Mouse (Mus musculus) lung, postnatal 10 days (tissue): Measurements from ENCODE around the gene Cyb561d2.
"Not testable (repeated sequence)": the region's sequence is repeated elsewhere in the genome, so short reads cannot be mapped to it uniquely, and the experiment has no call there.

ENCODE experiments used
- DNase-seq: peaks from one replicate; pipeline ENCODE4 v3.0.0; 2021

The Cyb561d2 gene

GRCm38 (mm10) chr9:107541474-107542351 lies at the start of gene Cyb561d2, which contains the start of gene Nprl2:
Gene Cyb561d2, minus strand, starts transcription at chr9:107542193.
Gene Nprl2, plus strand, starts transcription at chr9:107542226.
- peak; percentile 97 for DNase-seq

GRCm38 (mm10) chr9:107590773-107591060 lies 48.7 kb upstream of the Cyb561d2 start:
- DNase-seq, result no peak

DNA sequence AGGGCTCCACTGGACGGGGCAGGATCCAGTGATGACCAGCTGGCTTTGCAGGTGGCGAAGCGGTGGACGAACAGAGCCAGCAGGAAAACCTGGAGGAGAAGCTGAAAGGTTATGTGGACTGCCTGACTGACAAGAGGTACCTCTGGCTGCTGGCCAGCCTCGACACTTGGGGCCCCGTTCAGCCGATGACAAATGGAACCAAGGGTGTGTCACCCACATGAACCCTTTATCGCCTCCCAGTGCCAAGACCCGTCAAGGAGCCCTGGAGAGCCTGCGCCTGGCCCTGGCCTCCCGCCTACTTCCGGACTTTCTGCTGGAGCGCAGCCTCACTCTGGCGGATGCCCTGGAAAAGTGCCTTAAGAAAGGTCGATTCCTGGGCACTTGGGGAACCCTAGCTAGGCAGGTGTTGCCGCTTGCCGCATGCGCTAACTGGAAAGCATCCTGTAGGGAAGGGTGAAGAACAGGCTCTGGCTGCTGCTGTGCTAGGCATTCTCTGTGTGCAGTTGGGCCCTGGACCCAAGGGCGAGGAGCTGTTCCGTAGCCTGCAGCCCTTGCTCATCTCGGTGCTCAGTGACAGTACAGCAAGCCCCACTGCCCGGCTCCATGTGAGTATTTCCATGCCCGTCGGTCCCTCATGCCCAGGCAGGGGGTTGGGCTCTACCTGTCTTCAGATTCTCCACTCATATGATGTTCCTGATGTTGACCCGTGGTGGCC lies 48.2 kb upstream of the Cyb561d2 start:
- DNase-seq, result peak; percentile 81

DNA sequence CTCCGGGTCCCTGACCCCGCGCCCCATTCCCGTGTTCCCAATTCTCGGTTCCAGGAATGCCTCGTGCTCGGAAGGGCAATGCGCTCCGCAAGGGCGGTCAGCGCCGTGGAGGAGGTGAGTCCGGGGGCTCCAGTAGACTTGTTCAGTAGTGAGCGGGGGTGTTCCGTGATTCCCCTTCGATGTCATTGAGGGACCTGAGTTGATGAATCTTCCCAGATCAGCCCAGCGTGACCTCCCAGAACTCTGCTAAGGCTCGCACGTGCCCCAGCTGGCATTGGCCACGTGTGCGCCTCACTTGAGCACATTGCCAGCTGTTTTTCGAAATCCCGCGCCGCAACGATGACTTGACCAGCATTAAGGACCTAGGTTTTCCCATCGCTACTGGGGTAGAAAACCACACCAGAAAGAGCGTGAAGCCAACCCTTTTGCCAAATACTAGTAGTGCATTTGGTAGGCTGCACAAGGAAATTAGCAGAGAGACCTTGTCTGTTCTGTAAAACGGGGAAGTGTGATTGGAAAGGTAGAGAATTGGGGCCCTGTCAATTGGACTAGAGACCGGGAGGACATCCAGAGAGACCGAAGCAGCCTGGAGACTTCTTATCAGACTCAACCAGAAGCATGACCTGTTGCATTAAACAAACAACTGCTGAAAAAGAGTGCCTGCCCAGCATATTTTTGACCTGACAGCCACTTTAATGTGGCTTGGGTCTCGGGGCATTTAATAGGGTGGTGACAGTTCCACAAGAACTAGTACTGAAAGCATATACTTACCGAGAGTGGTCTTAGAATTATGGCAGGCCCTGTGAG lies 46.0 kb upstream of the Cyb561d2 start:
- DNase-seq, result peak; percentile 66

DNA sequence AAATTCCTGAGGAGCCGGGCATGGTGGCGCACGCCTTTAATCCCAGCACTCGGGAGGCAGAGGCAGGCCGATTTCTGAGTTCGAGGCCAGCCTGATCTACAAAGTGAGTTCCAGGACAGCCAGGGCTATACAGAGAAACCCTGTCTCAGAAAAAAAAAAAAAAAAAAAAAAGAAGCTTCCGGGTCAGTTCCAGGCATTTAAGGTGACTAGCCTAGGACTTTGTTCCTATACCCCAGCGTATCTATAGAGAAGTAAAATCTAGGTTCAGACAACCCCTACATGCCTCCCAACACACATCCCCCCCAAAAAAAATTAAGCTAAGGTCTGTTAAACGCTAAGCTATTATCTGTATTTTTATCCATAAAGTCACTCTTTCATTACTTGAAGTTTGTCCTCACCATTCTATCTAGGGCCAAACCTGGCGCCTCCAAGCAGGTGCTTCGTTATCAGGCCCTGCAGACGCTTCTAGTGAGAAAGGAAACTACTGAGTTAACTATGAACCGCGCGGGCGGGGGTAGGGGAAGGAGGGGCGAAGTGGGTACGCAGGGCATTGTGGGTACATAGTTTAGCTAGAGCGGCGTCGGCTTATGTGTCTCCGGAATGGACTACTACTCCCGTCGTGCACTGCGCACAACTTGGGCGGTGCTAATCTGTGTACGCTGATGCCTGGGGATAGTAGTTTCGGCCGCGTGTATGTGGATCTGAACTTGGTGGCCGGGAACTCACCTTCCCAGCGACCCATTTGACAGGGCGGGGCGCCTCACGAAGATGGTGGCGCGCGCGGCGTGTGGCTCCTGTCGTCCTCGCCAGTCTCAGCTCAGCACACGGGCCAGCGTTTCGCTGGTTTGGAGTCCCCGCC lies 45.2 kb upstream of the Cyb561d2 start, which contains the start of gene Ifrd2:
Gene Ifrd2 (plus strand): TSS at position 669 of the 859 bp plus-strand sequence.
- peak; percentile 100 for DNase-seq

- DNase-seq, result no peak
These were observed 44.5 kb upstream of the Cyb561d2 start for GRCm38 (mm10) chr9:107586504-107586903.

DNA sequence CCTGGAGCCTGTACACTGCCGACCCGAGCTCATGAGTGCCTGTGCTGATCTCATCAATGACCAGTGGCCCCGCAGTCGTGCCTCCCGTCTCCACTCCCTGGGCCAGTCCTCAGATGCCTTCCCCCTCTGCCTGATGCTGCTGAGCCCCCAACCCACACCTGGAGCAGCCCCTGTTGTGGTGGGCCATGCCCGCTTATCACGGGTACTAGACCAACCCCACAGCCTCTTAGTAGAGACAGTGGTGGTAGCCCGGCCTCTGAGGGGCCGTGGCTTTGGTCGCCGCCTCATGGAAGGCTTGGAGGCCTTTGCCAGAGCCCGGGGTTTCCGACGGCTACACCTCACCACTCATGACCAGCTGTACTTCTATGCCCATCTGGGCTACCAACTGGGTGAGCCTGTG lies 41.2 kb upstream of the Cyb561d2 start:
- no peak for DNase-seq

DNA sequence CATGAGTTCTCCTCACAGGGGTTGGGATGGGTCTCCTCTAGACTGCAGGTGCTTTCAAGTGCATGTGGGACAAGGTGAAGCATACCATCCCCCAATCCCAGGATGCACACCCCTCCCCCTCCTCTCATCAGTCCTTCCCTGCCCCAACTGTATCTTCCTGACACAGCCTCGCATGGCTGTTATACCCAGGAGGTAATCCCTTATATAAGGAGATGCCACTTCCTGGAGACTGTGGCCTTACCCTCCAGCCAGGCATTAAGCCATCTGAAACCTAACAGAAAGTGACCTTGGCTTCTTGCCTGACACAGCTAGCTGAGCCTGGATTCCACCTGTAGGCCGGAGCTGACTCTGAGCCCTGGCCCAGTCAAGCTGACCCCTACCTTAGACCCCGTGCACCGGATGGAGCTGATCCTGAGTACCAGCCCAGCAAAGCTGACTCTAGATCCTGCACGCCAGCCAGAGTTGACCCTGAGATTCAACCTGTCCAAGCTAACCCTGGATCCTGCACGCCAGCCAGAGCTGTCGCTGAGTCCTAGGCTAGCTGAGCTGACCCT lies 40.6 kb upstream of the Cyb561d2 start:
- no peak for DNase-seq

DNA sequence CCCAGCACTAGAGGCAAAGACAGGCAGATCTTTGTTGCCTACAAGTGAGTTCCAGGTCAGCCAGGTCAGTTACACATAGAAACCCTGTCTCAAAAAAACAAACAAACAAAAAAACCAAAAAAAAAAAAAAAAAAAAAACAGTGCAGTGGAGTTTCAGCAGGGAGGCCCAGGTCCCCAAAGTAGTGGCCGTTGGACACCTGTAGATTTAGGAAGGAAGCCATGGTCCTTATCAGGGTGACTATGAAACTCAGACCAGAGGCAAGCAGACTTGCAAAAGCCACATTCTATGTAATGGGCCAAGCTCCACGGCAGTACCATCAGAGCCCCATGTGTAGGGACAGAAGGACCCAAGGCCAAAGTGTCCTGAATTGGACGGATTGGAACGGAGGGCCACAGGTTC lies 39.6 kb upstream of the Cyb561d2 start:
- DNase-seq, result no peak

DNA sequence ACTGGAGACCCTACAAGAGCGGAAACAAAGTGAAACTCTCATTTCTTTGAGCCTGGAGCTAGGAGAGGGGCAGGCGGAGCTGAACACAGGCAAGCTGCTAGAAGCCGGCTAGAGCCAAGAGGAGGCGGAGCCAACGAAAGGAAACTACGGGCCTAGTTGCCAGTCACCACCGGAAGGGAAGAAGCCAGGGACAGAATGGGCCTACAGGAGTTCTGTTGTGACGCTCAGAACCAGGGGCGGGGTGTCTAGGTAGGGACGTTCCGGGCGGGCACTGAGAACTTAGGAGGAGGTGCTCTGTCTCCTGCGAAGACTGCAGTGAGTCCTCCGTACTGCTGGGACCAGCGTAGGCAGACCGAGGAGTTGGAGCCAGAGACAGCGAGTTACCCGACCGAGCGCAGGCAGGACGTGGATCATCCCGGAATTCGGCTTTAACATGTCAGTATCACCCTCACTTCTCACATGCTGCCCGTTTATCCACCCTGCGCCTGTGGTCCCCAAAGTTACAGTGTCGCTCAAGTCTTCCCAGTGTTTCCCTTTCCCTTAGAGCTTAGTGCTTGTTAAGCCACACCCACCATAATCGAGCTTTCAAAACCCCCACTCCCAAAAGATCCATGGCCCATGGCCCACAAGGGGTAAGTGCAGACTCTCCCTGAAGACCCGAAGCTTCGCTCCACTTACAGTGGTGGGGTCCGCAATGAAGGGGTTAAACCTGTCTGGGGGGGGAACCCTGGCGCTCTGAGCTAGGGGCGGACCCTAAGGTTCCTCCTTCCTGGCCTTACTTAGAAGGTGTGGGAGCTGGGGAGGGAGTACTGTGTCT lies 38.7 kb upstream of the Cyb561d2 start, which contains the start of gene Hyal3:
Gene Hyal3 (plus strand): TSS at position 318 of the 817 bp plus-strand sequence.
- peak; percentile 98 for DNase-seq

GRCm38 (mm10) chr9:107579023-107579900 lies 37.3 kb upstream of the Cyb561d2 start:
- no peak for DNase-seq

GRCm38 (mm10) chr9:107578587-107578986 lies 36.6 kb upstream of the Cyb561d2 start, which contains the start of gene Naa80:
Gene Naa80, plus strand, starts transcription at chr9:107578887.
- no peak for DNase-seq

DNA sequence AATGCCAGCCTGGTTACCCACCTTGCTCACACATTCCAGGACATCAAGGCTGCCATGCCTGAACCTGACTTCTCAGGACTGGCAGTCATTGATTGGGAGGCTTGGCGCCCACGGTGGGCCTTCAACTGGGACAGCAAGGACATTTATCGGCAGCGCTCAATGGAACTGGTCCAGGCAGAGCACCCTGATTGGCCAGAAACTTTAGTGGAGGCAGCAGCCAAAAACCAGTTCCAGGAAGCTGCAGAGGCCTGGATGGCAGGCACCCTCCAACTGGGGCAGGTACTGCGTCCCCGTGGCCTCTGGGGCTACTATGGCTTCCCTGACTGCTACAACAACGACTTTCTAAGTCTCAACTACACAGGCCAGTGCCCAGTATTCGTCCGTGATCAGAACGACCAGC lies 35.9 kb upstream of the Cyb561d2 start:
- DNase-seq, result no peak

GRCm38 (mm10) chr9:107576357-107577107 lies 34.5 kb upstream of the Cyb561d2 start, which contains the start of gene Hyal1:
Gene Hyal1, plus strand, starts transcription at chr9:107576927.
- DNase-seq, result peak; percentile 94

DNA sequence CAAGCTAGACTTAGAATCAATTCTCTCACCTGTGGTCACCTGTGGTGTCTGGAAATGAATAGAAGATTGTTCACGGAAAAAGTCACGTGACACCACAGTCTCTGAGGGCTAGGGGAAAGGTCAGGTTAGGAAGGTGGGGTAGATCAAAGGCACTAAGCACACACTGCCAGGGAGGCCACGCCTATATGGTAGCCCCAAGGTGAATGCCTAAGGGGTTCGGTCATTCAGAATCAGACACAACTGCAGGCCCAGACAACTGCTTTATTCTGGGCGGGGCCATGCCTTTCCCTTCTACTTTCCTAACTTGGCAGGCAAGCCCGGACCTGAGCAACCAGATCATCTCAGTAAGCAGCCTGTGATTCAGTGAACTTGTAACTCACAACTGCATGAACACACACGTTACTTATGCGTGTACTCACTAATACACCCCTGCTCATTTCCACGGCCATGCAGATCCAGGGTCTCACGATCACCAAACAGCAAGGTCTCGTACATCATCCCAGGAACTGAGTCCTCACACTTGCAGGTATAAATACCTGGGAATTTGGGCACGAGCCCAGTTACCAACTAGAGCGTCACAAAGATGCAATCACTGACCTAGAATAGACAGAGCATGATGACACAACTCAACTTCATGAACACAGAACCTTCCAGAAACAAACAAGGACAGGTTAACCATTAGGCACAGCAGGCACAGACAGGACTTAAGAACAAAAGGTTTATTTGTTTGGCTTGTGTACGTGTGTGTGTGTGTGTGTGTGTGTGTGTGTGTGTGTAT lies 33.8 kb upstream of the Cyb561d2 start:
- no peak for DNase-seq

- DNase-seq, result not testable (repeated sequence)
These were observed 31.8 kb upstream of the Cyb561d2 start for GRCm38 (mm10) chr9:107573774-107574173.

DNA sequence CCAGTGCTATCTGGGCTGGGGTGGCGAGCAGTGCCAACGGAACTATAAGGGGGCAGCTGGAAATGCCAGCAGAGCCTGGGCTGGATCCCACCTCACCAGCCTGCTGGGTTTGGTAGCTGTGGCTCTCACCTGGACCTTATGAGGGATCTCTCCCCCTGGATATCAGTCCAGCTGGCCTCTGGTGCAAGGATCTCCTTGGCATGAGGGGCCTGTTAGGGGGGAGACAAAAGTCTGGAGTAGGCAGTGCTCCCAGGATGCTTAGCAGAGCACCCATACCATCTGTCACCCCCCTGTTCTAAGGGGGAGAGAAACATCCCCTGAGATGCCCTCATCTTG lies 30.3 kb upstream of the Cyb561d2 start:
- no peak for DNase-seq
